Mouse (Mus musculus): ENCODE measurements around the gene Nom1.
A peak's percentile ranks its signal among the peaks of the same experiment; 100 is the strongest.
"Not testable (repeated sequence)": the region's sequence is repeated elsewhere in the genome, so short reads cannot be mapped to it uniquely, and the experiment has no call there.

Gene Nom1

DNA sequence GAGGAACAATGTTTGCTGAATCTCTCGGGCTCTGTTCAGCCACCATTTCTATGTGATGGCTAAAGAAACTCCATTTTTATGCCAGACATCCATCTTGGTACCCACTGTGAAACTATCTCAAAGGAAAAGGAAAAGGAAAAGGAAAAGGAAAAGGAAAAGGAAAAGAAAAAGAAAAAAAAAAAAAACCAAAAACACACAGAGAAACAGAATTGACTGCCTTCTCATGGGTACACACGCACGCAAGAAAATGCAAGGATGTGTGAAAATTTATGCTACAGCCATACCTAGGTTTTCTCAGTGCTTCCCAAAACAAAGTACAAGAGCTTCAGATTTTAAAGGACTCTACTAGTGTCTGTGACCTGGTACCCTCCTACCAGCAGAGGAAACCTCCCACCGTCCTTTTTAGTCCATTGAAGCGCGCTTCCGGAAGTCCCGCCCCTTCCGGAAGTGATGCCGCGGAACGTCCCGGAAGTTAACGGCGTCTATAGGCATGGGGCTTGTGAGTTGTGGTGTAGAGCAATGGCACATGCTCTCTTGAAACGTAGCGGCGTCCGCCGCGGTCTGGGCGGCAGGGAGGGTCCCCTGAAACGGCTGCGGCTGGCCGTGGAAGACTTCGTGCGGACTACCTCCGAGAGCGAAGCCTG lies at the start of gene Nom1:
Gene Nom1, plus strand, starts transcription at position 437 of the 644 bp plus-strand sequence.
- peak; percentile 90 for DNase-seq (ENCODE audit: low spot score)

DNA sequence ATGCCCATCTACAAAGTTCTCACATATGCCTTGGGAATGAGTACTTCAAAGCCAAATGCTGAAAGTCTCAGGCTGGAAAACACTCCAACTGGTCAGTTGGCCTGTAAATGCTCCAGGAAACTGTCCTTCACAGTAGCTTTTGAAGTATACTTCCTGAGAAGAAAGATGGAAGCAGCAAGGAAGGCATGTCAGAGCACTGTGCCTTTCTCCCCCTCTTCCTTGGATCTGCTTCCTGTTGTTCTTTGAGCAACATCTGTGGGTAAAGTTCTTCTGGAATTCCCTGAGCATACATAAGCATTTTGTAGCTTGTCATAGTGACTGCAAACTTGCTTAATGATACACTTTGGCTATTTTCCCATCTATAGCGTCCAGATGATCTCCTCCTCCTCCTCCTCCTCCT lies 46.9 kb upstream of the Nom1 start:
- no peak for DNase-seq (ENCODE audit: low spot score)

DNA sequence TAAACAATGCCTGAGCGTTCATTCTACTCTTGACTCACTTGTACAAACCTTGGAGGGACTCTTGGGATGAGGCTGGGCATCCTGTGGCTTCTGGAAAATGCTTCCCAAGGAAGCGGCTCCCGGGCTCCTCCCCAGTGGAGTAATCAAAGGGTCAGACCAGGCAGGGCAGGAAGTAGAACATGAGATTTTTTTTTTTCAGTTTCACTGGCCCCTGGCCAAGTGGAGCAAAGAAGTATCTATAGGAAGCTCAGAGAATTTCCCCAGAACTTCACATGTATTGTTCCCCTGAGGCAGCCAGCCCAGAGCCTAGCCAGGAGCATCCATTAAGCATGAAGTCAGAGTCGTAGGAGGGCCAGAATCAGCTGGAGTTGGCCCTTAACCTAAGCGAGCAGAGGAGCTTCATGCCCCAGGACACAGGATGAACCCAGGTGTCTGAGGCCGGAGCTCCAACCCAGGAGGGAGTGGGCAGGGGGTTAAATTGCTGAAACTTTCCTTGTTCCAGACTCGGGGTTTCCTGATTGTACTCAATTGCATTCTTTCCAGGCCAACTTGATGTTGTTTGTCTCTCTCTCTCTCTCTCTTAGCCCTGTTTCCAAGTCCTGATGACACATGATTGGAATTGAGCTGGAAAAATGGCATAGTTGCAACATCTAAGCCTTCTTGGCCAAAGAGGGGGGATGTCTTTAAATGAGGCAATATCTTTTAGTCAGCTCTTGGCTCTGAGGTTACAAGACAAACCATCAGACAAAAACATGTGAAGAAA lies 46.1 kb upstream of the Nom1 start:
- peak; percentile 61 for DNase-seq (ENCODE audit: low spot score)

DNA sequence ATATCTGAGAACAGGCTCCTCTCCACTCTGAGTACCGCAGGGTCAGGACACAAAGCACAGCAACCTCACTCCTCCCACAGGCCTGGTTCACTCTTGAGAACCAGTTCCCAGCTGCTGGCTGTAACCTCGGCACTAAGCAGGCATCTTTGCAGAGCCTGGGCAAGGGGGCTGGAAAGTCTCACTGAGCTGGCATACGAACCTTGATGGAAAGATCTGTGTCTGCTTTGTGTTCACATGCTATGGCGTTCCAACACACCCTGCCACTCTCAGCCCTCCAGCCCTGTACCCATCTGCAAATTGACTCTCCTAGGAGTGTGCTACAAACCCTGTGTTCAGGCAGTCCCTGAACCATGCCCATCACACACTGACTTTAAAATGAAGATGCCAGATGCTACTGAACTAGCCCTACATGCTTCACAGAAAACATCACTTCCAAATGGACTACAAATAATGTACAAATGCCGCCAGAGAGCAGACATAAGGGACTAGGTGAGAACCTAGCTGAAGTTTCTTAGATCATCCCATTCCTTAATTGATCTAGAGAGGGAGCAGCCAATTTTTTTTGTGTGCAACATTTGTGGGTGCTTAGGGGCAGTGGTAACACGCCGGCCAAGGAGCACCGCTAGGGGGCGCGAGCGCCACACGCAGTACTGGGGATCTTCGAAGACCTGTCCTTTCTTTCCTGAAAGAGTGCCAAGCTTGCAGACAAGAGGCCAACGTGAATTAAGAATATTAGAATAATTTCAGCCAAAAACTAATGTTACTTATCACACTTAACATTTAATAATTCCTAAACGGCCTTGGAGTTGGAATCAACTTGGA lies 45.3 kb upstream of the Nom1 start:
- peak; percentile 83 for DNase-seq (ENCODE audit: low spot score)

DNA sequence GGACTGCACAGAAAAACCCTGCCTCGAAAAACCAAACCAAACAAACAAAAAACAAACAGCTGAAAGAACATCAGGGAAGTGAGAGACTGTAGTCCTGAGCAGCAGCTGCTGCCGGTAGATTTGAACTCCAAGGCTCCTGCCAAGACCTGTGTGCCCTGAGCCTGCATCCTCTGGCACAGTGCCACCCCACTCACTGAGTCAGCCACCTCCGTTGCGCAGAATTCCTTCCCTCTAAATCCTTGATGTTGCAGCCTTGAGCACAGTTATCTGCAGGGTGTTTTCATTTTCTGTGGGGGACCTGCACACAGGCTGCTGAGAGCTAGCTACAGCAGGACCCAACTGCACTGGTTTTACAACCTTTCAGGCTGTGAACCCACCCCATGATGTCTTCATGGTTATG lies 36.0 kb upstream of the Nom1 start:
- DNase-seq (ENCODE audit: low spot score), result peak; percentile 53

DNA sequence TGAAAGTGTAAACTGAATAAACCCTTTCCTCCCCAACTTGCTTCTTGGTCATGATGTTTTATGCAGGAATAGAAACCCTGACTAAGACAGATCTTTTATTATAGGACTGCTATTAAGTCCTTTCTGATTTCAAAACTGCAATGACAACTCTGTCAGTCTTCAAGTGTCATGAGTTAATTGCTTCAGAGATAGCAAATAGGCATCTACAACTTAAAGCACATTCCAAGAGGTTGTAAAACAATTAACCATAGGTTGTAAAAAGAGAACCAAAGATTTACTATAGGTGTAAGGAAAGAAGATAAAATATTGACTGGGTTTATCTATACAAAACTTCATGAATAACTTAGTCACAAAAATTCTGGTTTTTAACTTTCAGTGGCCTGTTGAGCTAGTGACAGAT lies 23.6 kb upstream of the Nom1 start:
- DNase-seq (ENCODE audit: low spot score), result no peak

DNA sequence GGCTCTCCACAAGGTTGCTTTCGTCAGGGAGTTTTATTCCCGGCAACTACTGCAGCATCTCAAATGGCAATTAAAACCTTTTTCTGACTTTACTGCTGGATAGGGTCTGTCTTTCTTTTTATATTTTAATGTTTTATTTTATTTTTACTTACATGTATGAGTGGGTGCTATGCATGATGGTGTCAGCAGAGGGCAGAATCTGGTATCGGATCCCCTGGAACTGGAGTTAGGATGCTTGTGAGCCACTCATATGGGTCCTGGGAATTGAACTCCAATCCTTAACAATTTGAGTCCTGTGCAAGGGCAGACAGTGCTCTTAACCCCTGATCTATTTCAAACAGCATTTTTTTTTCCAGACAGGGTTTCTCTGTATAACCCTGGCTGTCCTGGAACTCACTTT lies 21.4 kb upstream of the Nom1 start:
- DNase-seq (ENCODE audit: low spot score), result no peak

DNA sequence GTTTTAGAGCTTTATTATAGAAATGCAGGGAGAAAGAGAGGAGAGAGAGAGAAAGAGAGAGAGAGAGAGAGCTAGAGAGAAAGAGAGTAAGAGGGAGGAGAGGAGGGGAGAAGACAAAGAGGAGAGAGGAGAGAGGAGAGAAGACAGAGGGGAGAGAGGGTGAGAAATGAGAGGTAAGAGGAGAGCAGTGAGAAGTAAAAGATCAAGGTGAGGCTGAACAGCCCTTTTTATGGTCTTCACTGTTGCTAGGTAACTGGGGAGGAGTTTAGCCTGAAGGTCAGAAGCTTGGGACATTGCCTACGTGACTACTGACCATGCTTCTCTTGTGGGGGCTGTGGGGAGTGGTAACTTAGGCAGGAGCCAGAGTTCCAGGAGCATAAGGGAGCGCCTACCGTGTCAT lies 11.1 kb upstream of the Nom1 start:
- DNase-seq (ENCODE audit: low spot score), result not testable (repeated sequence)

DNA sequence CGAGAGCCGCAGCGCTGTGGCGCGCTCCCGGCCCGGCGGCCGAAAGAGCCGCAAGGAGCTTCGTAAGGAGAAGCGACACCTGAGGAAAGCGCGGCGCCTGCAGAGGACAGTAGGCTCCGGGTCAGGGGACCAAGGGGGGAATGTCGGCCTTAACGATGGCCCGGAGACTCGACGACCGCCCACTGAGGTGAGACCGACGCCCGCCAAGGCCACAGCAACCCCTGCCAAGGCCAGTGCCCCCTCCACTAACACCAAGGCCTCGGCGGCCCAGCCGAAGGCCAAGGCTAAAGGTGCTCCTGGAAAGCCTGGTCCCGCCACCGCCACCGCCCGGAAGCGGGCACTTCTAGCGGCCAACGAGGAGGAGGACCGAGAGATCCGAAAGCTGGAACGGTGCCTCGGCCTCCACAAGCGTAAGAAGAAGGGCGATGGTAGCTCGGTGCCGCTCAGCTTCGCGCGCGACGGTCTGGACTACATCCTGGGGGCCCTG lies 451 bp downstream of the Nom1 start:
- peak; percentile 49 for DNase-seq (ENCODE audit: low spot score)

DNA sequence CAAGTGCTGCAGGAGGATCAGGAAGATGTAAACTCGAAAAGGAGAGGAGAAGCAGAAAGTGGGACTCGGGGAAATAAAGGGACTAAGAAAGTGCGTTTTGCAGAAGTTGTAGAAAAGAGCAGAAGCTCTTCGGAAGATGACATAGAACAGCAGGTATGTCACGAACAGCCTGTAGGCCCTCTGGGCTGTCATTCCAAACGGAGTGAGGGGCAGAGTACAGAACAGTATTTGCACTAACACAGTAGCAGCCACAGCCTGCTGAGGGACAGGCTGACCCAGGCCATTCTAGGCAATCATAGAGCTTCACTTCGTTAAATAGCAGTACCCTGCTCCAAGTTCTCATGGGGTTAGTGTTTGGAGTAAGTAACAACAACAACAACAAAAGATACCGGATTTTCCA lies 1.0 kb downstream of the Nom1 start:
- no peak for DNase-seq (ENCODE audit: low spot score)

DNA sequence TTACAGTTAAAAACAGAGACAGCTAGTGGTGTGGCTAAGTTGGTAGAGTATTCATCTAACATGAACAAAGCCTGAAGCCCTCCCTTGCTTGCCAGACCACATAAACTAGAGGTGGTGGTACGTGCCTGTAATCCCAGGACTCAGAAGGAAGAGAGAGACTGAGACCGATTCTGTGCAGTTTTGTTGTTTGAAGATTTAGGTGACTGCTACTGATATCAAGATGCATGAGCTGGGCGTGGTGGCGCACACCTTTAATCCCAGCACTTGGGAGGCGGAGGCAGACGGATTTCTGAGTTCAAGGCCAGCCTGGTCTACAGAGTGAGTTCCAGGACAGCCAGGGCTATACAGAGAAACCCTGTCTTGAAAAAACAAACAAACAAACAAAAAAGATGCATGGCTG lies 2.3 kb downstream of the Nom1 start:
- not testable (repeated sequence) for DNase-seq (ENCODE audit: low spot score)

DNA sequence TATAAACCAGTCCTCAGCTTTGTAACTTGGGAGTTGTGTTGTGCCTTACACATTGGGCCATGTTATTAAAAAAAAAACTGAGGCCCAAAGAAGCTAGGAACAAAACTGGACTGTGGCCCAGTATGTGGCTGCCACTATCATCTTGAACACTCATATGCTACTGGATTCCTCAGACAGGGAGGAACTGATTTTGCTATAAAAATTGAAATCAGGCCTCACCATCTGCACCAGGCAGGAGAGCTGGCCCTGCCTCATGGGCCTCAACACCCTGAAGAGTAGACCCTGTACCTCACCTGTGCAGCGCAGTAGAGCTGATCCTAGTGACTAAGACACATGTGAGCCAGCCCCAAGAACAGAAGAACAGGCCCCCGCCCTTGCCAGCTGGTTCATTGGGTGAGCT lies 10.8 kb downstream of the Nom1 start:
- DNase-seq (ENCODE audit: low spot score), result no peak

DNA sequence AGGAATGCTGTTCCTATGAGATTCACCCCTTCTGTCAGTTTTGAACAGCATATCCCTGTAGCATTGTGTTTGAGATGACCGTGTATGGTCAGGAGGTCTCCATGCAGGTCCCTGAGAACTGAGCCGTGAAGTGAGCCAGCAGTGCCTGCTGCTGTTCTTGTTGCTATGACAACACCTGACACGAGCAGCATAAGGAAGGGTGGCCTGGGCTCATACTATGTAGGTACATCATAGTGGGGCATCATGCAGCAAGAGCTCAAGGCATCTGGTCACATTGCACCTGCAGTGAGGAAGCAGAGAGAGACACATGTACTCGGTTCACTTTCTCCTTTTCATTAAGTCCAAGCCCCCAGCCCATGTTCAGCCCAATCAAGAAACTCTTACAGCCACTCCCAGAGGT lies 17.9 kb downstream of the Nom1 start:
- no peak for DNase-seq (ENCODE audit: low spot score)

DNA sequence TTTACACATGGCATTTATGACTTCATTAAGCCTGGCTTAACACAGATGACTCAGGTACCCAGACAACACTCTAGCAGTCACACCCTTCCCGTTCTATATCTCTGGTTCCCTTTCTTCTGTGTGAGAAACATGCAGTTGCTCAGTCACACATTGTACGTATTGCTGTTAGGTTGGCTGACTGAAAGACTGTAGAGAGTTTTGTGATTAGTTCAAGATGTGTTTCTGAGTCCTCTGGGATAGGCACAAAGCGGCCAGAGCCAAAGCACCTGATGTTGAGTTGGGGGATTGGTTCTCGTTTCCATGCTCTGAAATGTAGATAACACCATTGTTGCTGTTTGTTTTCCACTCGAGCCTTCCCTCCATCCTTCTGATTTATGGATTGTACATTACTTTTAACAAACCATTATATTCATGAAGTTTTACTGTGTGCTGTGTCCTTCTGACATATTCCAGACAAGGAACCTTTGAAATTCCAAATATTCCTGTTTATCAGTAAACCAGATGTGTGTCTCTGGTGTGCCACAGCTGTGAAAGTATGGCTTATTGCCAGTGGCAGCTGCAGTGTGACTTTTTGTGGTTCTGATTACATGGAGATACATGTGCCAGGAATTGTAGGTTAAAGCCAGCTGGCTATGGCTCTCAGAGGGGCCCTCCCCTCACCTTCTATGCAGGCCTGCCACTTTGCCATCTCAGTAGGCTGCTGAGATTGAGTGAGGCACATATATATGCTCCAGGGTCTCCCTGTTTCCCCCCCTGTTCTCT lies 22.6 kb downstream of the Nom1 start:
- DNase-seq (ENCODE audit: low spot score), result peak; percentile 14

DNA sequence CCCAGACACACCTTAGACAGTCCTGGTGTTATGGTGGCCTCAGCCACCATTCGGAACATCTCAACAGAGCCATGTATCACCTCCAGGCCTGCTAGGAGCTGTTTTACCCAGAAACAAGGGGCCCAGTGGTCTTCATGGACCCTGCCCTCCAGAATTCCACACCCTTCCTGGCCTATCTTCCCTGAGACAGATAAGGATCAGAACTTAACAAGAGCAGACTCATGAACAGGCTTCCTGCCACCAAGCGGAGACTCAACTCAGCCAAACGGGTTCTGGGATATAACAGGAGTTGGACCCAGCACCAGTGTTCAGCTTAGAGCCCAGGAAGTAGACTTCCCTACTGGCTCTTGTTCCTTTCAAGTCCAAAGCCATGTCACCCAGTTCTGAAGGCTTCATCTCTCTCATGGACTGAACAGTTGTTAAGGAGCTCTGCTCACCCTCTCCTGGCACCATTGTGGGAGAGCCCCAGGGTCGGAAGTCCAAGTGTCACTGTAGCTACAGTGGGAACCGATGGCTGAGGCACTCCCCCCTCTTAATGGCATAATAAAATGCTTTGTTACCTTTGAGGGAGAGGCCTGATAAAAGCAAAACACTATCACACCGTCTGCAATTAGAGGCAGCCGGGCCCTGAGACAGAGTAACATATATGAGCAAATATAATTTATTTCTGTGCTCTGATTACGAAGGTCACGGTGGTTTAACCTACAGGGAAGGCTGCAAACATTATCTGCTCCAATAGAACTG lies 28.7 kb downstream of the Nom1 start:
- no peak for DNase-seq (ENCODE audit: low spot score)

DNA sequence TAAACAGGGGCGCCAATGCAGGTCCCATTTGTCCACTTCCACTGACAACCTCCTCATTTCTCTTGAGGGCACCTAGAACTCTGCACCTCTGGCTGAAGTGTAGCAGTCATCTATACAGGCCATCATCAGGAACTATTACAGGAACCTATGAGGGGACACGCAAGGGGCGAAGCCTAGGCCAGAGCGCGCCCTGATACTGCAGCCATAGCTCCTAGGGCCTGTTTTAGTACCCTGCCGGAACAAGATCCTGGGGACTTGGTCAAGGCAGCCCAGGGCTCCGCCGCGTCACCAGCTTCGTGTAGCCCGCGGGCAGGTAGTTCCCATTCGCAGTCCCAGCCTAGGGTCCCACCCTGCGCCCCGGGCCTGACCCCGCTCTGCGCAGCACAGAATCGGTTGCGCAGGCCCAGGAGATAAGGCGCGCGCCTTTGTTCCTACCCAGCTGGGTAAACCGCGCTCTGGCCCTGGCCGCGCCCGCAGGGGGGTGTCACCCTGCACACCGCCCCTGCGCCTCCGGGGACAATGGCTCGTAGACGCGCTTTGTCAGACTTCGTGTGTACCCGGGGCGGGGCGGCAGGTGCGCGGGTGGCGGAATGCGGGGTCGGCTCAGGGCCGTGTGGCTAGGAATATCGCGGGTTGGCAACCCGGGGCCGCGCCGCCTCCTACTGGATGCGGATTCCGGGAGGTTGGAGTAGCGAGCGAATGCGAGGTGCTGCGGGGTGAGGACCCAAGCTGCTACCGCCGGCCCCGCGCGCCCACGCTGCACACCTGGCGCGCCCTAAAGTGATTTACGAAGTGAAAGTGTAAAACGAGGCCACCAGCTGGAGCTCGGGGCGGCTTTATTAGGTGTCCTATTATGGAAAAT lies 33.3 kb downstream of the Nom1 start:
- DNase-seq (ENCODE audit: low spot score), result no peak

DNA sequence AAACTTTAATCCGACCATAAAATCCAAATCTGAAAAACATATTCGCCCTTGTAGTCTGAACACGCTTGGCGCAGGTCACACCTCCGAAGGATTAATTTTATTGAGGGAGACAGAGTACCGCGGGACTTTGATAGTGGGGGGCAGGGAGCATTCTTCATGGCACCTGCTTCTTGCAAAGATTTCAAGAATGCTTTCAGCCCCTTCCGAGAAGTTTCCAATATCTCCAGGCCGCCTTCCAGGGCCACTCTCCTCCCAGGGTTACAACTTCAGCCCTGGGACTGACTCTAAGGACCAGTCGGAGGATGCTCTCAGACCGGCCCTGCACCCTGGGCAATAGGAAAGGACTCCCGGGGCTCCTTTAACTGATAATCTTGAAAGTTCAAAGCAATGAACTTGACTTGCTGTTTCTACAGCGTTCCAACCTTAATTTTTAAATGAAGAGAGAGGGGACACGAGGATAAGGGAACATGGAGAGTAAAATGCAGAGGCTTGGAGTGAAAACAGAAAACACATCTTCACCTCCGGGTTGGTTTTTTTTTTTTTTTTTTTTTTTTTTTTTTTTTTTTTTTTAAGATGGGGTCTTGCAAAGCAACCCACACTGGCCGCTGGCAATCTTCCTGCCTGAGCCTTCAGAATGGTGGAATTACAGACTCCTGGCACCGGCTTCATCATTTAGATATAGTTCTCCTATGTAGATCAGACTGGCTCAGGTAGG lies 34.0 kb downstream of the Nom1 start:
- DNase-seq (ENCODE audit: low spot score), result no peak

DNA sequence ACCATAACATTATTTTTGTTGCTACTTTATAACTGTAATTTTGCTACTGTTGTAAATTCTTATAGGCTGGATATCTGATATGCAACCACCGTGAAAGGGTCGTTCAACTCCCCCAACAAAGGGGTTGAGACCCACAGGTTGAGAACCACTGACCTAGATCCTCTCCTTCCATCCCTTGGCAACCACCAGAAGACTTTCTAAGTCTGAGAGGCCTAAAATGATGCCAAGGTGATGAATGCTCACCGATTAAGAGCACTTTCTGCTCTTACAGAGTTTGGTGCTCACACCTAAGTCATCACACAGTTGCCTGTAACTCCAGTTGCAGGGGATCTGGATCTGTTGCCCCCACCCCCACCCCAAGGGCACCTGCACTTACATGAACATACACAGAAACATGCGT lies 35.0 kb downstream of the Nom1 start:
- no peak for DNase-seq (ENCODE audit: low spot score)

DNA sequence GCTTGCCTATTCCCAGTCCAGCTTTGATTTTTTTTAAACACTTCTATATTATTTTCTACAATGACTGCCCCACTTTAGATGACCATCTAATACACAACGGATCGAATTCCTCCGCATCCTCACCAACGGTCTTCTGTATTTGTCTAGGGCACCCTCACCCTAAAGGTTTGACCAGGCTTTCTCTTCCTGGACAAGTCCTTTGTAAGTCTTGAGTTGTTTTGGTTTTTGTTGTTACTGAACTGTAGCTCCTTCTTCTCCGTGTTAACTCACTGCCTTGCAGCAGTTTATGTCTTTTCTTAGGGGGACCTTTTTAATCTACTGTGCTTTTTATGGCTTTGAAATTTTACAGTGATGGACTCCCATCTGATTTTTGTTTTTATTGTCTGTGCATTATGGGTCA lies 35.8 kb downstream of the Nom1 start:
- DNase-seq (ENCODE audit: low spot score), result no peak
